Mouse (Mus musculus): ENCODE results near the gene Suclg2. TPM values are rescaled to one million over a fixed set of nuclear protein-coding genes. Genes with fewer than 3 reads are reported as not detected.

Gene Suclg2
- polyA plus RNA-seq, 1 experiment: 90.8 TPM

GRCm38 (mm10) chr6:95716476-95716875, 2.1 kb downstream of the Suclg2 start:
- no peaks in the 10 kb centered on the region for H3K27me3 ChIP-seq (ENCODE audit: control insufficient read depth, insufficient read depth, low read length, poor library complexity, severe bottlenecking)
- TF ChIP-seq EP300 (IDR thresholded peaks at IDR 0.05; ENCODE audit: insufficient read depth, low read depth, low read length): no peak
- no peaks in the 10 kb centered on the region for H3K9me3 ChIP-seq (replicated peaks; ENCODE audit: control insufficient read depth, insufficient read depth, low read length, poor library complexity, severe bottlenecking)
- H3K4me1 ChIP-seq (ENCODE audit: control insufficient read depth, insufficient read depth, low read length): peaks cover 2% of the 10 kb centered on the region
- H3K36me3 ChIP-seq (ENCODE audit: control insufficient read depth, insufficient read depth, low read length, poor library complexity, severe bottlenecking): no peaks in the 10 kb centered on the region
- no peak overlapping the region for H3K9ac ChIP-seq (ENCODE audit: low read depth, poor library complexity, severe bottlenecking)
- no peak overlapping the region for H3K27ac ChIP-seq (ENCODE audit: insufficient read depth, low read length)
- no peak overlapping the region for H3K4me3 ChIP-seq (ENCODE audit: low read depth, low read length)

DNA sequence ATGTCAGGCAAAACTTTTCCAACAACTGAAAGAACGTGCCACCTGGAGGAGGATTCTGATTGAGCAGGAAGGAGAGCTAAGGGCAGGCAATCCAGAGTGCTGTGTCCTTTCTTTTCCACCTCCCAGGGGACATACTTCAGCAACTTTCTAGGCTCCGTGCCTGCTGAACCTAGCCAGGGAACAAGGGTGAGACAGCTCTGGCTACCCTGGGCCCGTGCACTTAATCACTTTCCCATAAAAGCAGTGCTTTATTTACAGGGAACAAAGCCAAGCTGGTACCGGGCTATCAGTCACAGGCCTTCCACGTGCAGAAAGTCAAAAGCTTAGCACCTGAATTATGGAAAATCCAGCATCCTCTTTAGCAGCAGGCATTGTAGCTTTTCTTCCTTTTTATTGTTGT, 5.4 kb downstream of the Suclg2 start:
- no peak for TF ChIP-seq EP300 (IDR thresholded peaks at IDR 0.05; ENCODE audit: insufficient read depth, low read depth, low read length)
- TF ChIP-seq CTCF (IDR thresholded peaks at IDR 0.05; ENCODE audit: low read depth, low read length): no peak
- TF ChIP-seq POLR2A (IDR thresholded peaks at IDR 0.05; ENCODE audit: insufficient read depth, low read length): no peak
- H3K27me3 ChIP-seq (ENCODE audit: control insufficient read depth, insufficient read depth, low read length, poor library complexity, severe bottlenecking): no peaks in the 10 kb centered on the region
- H3K9ac ChIP-seq (ENCODE audit: low read depth, poor library complexity, severe bottlenecking): no peak overlapping the region
- no peak overlapping the region for H3K27ac ChIP-seq (ENCODE audit: insufficient read depth, low read length)
- no peaks in the 10 kb centered on the region for H3K9me3 ChIP-seq (replicated peaks; ENCODE audit: control insufficient read depth, insufficient read depth, low read length, poor library complexity, severe bottlenecking)
- peaks cover 7% of the 10 kb centered on the region for H3K4me1 ChIP-seq (ENCODE audit: control insufficient read depth, insufficient read depth, low read length)
- H3K4me3 ChIP-seq (ENCODE audit: low read depth, low read length): no peak overlapping the region
- no peaks in the 10 kb centered on the region for H3K36me3 ChIP-seq (ENCODE audit: control insufficient read depth, insufficient read depth, low read length, poor library complexity, severe bottlenecking)

DNA sequence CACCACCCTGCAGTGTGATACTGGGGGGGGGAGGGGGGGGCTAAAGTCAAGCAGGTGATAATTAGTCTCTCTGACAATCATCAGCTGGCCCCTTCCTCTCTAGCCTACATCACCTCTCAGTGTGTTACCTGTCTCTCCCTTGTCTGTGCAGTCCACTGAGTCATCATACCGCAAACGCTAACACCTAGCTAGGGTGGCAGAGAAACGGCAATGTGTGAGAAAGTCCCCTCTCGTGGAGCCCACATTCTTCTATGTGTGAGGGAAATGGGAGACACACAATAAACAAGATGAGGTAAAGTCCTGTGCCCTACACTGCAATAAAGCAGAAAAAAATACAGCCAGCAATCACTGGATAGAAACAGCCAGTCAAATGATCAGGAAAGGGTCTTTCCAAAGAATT, 6.5 kb downstream of the Suclg2 start:
- Histone ChIP-seq H3K27ac (ENCODE audit: insufficient read depth, low read length) (no peak overlapping the region), H3K4me3 (ENCODE audit: low read depth, low read length) (no peak overlapping the region), H3K36me3 (ENCODE audit: control insufficient read depth, insufficient read depth, low read length, poor library complexity, severe bottlenecking) (no peaks in the 10 kb centered on the region), H3K9me3 (replicated peaks; ENCODE audit: control insufficient read depth, insufficient read depth, low read length, poor library complexity, severe bottlenecking) (no peaks in the 10 kb centered on the region), H3K9ac (ENCODE audit: low read depth, poor library complexity, severe bottlenecking) (no peak overlapping the region), H3K4me1 (ENCODE audit: control insufficient read depth, insufficient read depth, low read length) (peaks cover 10% of the 10 kb centered on the region), H3K27me3 (ENCODE audit: control insufficient read depth, insufficient read depth, low read length, poor library complexity, severe bottlenecking) (no peaks in the 10 kb centered on the region)
- TF ChIP-seq EP300 (IDR thresholded peaks at IDR 0.05; ENCODE audit: insufficient read depth, low read depth, low read length): no peak
- no peak for TF ChIP-seq CTCF (IDR thresholded peaks at IDR 0.05; ENCODE audit: low read depth, low read length)
- no peak for TF ChIP-seq POLR2A (IDR thresholded peaks at IDR 0.05; ENCODE audit: insufficient read depth, low read length)

DNA sequence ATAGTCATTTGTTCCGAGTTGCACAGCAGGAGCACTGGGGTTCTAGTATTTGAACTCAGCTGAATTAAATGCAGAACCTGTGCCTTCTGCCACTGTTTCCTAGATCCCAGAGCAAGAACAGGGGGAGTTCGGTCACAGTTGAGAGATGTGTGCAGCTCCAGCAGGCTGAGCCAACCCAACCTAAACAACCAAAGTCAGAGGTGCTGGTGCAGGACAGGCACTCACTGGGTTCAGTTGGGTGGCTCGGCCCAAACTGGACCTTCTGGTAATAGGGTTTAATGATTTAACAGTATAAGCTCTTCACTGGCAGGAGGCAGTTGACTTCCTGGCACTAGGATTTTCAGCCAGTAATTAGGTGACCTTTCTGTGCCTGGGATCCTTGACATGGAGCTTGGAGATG, 6.9 kb downstream of the Suclg2 start:
- Histone ChIP-seq H3K4me3 (ENCODE audit: low read depth, low read length) (no peak overlapping the region), H3K9ac (ENCODE audit: low read depth, poor library complexity, severe bottlenecking) (no peak overlapping the region), H3K27ac (ENCODE audit: insufficient read depth, low read length) (no peak overlapping the region), H3K4me1 (ENCODE audit: control insufficient read depth, insufficient read depth, low read length) (peaks cover 10% of the 10 kb centered on the region), H3K9me3 (replicated peaks; ENCODE audit: control insufficient read depth, insufficient read depth, low read length, poor library complexity, severe bottlenecking) (no peaks in the 10 kb centered on the region), H3K36me3 (ENCODE audit: control insufficient read depth, insufficient read depth, low read length, poor library complexity, severe bottlenecking) (no peaks in the 10 kb centered on the region), H3K27me3 (ENCODE audit: control insufficient read depth, insufficient read depth, low read length, poor library complexity, severe bottlenecking) (no peaks in the 10 kb centered on the region)
- TF ChIP-seq EP300 (IDR thresholded peaks at IDR 0.05; ENCODE audit: insufficient read depth, low read depth, low read length): no peak
- no peak for TF ChIP-seq CTCF (IDR thresholded peaks at IDR 0.05; ENCODE audit: low read depth, low read length)
- TF ChIP-seq POLR2A (IDR thresholded peaks at IDR 0.05; ENCODE audit: insufficient read depth, low read length): no peak

DNA sequence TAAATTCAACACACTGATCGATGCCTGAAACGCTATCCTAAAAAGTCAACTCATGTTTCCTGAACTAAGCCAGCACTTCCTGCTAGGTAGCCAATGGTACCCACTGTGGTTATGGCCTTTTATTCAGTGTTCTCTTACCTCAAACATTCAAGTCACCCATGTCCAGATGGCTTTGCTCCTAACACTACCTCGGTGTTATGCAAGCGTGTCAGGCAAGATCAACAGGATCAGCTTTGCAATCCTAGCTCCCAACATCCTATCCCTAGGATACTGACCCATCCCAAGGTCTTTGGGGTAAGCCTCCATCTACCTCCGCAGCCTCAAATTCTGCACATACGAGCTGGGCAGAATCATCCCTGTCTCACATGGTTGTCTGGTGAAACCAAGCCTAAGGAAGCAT, 7.7 kb downstream of the Suclg2 start:
- H3K9me3 ChIP-seq (replicated peaks; ENCODE audit: control insufficient read depth, insufficient read depth, low read length, poor library complexity, severe bottlenecking): no peaks in the 10 kb centered on the region
- peaks cover 12% of the 10 kb centered on the region for H3K4me1 ChIP-seq (ENCODE audit: control insufficient read depth, insufficient read depth, low read length)
- H3K27me3 ChIP-seq (ENCODE audit: control insufficient read depth, insufficient read depth, low read length, poor library complexity, severe bottlenecking): no peaks in the 10 kb centered on the region
- H3K4me3 ChIP-seq (ENCODE audit: low read depth, low read length): no peak overlapping the region
- H3K27ac ChIP-seq (ENCODE audit: insufficient read depth, low read length): no peak overlapping the region
- no peak overlapping the region for H3K9ac ChIP-seq (ENCODE audit: low read depth, poor library complexity, severe bottlenecking)
- no peak for TF ChIP-seq POLR2A (IDR thresholded peaks at IDR 0.05; ENCODE audit: insufficient read depth, low read length)
- TF ChIP-seq CTCF (IDR thresholded peaks at IDR 0.05; ENCODE audit: low read depth, low read length): no peak
- TF ChIP-seq EP300 (IDR thresholded peaks at IDR 0.05; ENCODE audit: insufficient read depth, low read depth, low read length): no peak
- no peaks in the 10 kb centered on the region for H3K36me3 ChIP-seq (ENCODE audit: control insufficient read depth, insufficient read depth, low read length, poor library complexity, severe bottlenecking)

GRCm38 (mm10) chr6:95709531-95709930, 9.1 kb downstream of the Suclg2 start:
- Histone ChIP-seq H3K4me3 (ENCODE audit: low read depth, low read length) (no peak overlapping the region), H3K4me1 (ENCODE audit: control insufficient read depth, insufficient read depth, low read length) (peaks cover 15% of the 10 kb centered on the region), H3K27me3 (ENCODE audit: control insufficient read depth, insufficient read depth, low read length, poor library complexity, severe bottlenecking) (no peaks in the 10 kb centered on the region), H3K27ac (ENCODE audit: insufficient read depth, low read length) (no peak overlapping the region), H3K36me3 (ENCODE audit: control insufficient read depth, insufficient read depth, low read length, poor library complexity, severe bottlenecking) (no peaks in the 10 kb centered on the region), H3K9ac (ENCODE audit: low read depth, poor library complexity, severe bottlenecking) (no peak overlapping the region), H3K9me3 (replicated peaks; ENCODE audit: control insufficient read depth, insufficient read depth, low read length, poor library complexity, severe bottlenecking) (no peaks in the 10 kb centered on the region)
- TF ChIP-seq POLR2A (IDR thresholded peaks at IDR 0.05; ENCODE audit: insufficient read depth, low read length) (no peak), EP300 (IDR thresholded peaks at IDR 0.05; ENCODE audit: insufficient read depth, low read depth, low read length) (no peak), CTCF (IDR thresholded peaks at IDR 0.05; ENCODE audit: low read depth, low read length) (no peak)

Measured in ES-Bruce4 (cell line).